Mouse (Mus musculus) G1E (cell line): ENCODE measurements around the gene Mdk.

Source experiments
- CTCF ChIP-seq: IDR thresholded peaks from 2 replicates; pipeline ENCODE4 v1.5.1; 2012; ENCODE audit warnings: low read depth, low read length, inconsistent platforms, mixed read lengths
- GATA1 ChIP-seq: IDR thresholded peaks from 2 replicates; pipeline ENCODE4 v1.6.1; 2012; ENCODE audit warnings: borderline replicate concordance, low read length, inconsistent platforms, mixed read lengths
- POLR2AphosphoS5 ChIP-seq: IDR thresholded peaks from 2 replicates; pipeline ENCODE4 v1.6.1; 2012; ENCODE audit warnings: low read depth, low read length, inconsistent platforms; ENCODE audit not compliant: insufficient replicate concordance

- no peak for TF ChIP-seq CTCF
- TF ChIP-seq GATA1, result no peak
- no peak for TF ChIP-seq POLR2AphosphoS5
Measured at GRCm38 (mm10) chr2:91949411-91950274, 17.5 kb upstream of the Mdk start.
